Mouse (Mus musculus): ENCODE measurements around the gene Pigk. TPM values are rescaled to one million over a fixed set of nuclear protein-coding genes. Genes with fewer than 3 reads are reported as not detected.
"Not testable (repeated sequence)": the region's sequence is repeated elsewhere in the genome, so short reads cannot be mapped to it uniquely, and the experiment has no call there.

The Pigk gene
- 41.4 and 56.0 TPM in 2 replicates for total RNA-seq (2015)
- total RNA-seq (2017): 37.8 and 49.9 TPM in 2 replicates

- ATAC-seq (ENCODE audit: poor library complexity, severe bottlenecking): peak; percentile 98
Observed at GRCm38 (mm10) chr3:152713991-152714902, at the start of gene Pigk. Gene Pigk, plus strand, starts transcription at chr3:152714100.

- no peak for ATAC-seq (ENCODE audit: poor library complexity, severe bottlenecking)
Observed at GRCm38 (mm10) chr3:152666991-152667355, 46.9 kb upstream of the Pigk start.

DNA sequence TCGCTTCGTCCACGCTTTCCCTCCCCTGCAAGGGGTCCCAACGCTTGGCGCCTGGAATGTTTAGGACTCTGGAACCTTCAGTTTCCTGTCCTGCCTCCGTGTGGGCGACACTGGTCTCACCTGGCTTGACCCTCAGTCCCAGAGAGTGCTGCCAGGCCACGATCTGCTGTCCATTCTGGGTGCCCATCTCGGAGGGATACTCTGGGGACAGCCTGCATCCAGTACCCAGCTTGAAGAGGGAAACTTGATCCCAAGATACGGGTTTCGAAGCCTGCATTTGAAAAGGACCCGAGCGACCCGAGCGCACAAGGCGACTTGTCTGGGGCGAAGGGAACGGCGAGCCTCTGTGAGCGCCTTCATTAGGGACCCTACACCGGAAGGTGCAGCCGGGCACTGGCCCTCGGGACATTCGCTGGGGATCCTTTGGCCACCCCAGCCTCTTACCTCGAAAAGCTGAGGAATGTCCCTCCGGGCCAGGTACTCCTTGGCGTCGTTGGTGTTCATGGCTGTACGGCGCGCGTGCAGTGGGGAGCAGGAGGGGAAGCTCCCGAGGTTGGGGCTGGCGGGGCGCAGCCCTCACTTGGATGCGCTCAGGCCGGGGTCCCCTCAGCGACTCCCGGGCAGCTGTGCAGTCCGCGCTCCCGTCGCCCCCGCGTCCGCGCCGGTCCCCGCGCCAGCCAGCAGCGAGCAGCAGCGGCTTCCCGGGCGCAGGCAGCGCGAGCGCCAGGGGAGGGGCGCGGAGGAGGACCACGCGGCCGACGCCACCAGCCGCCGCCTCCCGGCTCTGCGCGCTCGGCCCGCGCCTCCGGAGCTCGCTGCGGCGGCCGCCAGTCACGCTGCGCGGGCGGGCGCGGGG lies 46.3 kb upstream of the Pigk start:
- ATAC-seq (ENCODE audit: poor library complexity, severe bottlenecking): no peak

- no peak for ATAC-seq (ENCODE audit: poor library complexity, severe bottlenecking)
Observed at GRCm38 (mm10) chr3:152668239-152668638, 45.7 kb upstream of the Pigk start, which contains the start of gene Ak5. Gene Ak5, minus strand, starts transcription at chr3:152668360.

DNA sequence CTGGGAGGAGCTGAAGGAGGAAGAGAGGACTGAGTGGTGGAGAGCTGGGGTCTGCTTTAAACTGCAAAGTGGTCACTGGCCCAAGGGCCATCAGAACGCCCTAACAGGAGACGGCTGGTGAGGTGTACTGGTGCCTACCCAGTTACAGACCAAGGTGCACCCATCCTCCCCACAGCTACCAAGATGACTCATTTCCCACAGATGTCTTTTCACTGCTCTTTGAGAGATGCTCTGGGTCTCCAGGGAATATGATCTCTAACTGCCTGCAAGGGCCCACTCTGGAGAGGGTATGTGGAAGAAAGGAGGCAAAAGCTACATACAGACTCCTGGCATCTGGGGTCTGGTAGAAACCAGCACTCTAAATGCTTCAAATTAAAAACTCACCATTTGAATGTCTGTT lies 45.1 kb upstream of the Pigk start:
- ATAC-seq (ENCODE audit: poor library complexity, severe bottlenecking): no peak

DNA sequence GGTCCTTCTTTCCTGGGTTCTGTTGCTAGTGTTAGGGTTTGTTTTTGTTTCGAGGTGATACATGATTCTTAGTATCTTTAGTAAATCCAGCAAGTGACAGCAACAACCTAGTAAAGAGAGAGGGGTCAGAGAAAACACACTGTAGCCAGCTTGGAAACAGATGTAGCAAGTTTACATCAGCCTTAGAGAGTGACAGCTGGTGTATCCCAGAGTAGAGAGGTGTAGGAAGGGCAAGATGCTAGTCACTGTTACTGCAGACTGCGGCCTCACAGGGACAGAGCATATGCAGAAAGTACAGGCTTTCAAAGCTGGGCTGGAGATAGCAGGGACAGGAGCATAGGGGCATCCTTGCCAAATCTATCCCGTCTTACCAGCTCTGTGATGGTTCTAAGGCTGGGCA lies 44.1 kb upstream of the Pigk start:
- ATAC-seq (ENCODE audit: poor library complexity, severe bottlenecking): no peak

GRCm38 (mm10) chr3:152674663-152675062 lies 39.2 kb upstream of the Pigk start:
- ATAC-seq (ENCODE audit: poor library complexity, severe bottlenecking): no peak

DNA sequence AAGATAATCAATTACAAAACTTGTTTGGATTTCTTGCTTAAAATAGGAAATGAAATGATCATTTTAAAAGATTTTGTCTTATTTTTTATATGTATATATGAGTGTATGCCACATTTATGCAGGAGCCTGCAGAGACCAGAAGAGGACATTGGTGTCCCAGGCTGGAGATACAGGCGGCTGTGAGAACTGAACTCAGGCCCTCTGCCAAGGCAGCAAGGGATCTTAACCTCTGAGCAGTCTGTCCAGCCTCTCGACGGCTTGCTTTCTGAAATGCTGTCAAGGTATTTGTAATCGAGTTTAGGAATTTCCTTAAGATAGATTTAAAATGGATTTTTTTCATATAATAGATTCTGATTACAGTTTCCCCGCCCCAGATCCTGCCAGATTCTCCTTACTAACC lies 25.4 kb upstream of the Pigk start:
- no peak for ATAC-seq (ENCODE audit: poor library complexity, severe bottlenecking)

DNA sequence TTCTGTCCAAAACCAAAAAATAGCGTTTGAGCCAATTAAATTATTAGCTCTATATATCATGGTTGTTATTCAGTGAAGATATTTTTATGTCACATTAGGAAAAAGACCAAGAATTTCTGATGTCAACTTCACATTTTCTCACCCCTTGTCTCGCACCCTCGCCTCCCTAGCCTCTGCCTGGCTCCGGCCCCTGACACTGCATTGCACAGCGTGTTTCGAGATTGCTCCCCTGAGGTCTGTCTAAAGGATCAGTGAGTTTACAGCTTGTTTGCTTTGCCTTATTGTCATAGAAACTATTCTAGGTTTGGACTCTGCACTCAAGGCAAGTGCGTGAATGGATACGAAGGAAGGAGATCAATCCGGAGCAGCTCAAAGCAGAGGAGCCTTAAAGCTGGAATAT lies 24.8 kb upstream of the Pigk start:
- ATAC-seq (ENCODE audit: poor library complexity, severe bottlenecking): no peak

GRCm38 (mm10) chr3:152694950-152695349 lies 18.9 kb upstream of the Pigk start:
- no peak for ATAC-seq (ENCODE audit: poor library complexity, severe bottlenecking)

DNA sequence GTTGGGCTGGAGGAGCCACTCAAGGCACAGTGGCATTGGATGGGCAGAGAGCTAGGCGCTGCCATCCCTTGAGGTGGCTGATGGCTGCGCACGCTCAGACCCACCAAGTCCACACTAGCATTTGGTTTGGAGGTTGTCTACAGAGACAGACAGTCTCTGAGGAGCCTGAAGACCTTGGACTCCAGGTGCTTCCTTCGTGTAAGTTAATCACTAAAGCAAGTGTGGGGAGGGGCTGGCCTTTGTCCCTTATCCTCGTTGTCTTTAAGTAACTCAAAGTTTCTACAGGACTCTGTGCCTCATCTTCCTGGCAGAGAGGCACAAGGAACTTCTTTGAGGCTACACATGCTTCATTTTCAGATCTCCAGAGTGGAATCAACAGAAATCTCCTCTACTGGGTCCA lies 15.9 kb upstream of the Pigk start:
- no peak for ATAC-seq (ENCODE audit: poor library complexity, severe bottlenecking)

DNA sequence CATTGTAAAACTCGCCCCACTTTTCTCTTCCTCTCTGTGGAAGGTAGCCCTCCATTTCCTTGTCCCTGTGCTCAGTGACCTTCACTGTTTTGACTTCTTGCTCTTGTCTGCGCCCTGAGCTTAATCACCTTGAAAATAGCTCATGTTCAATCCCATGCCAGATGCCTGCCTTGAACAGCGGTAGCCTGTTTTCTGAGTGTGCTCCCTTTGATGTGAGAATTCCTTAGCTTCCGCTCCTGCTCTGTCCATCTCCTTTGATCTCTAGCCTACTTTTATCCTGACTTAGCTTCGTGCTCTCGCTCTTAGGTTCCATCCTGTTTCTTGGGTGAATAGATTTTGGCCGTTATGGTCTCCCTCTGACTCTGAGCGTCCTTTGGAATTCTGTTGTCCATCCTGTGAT lies 14.6 kb upstream of the Pigk start:
- ATAC-seq (ENCODE audit: poor library complexity, severe bottlenecking): no peak

DNA sequence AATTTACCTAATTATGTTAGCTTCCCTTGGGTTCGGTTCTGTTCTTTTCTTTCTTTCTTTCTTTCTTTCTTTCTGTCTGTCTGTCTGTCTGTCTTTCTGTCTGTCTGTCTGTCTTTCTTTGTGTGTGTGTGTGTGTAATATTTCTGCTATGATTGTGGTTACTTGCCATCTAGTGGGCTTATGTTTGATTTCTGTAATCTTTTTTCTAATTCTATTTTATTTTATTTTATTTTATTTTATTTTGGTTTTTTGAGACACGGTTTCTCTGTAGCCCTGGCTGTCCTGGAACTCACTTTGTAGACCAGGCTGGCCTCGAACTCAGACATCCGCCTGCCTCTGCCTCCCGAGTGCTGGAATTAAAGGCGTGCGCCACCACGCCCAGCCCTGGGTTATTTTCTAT lies 12.4 kb upstream of the Pigk start:
- not testable (repeated sequence) for ATAC-seq (ENCODE audit: poor library complexity, severe bottlenecking)

- ATAC-seq (ENCODE audit: poor library complexity, severe bottlenecking): no peak
Observed at GRCm38 (mm10) chr3:152702274-152702843, 11.5 kb upstream of the Pigk start.

DNA sequence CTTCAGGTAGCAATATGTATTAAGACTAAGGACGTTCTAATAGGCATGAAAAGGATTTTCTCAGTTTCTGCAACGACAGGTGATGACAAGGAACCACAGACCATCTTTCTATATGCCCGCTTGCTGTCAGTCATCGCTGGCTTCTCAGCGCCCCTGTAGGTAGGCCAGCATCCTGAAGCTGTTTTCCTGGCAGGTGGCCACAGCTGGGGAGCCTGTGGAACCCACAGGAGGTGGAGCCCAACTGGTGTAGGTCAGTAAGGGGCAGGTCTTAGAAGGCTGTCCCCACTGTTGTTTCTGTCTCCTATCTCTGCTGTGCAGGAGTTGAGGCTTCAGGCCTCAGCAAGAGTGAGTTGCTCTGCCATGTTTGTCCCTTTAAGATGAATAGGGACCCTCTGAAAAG lies 8.1 kb upstream of the Pigk start:
- no peak for ATAC-seq (ENCODE audit: poor library complexity, severe bottlenecking)

DNA sequence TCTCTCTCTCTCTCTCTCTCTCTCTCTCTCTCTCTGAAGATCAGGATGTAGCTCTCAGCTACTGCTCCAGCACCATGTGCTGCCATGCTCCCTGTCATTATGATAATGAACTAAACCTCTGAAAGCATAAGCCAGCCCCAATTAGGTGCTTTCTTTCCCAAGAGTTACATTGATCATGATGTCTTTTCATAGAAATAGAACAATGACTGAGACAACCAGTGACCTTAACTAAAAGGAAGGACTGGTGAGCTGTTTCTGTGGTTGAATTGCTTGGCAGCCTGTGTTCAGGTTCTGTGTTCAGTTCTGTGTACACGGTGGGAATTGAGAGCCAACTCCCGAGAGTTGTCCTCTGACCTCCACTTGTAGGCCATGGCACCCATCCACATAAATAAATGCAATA lies 7.0 kb upstream of the Pigk start:
- no peak for ATAC-seq (ENCODE audit: poor library complexity, severe bottlenecking)

DNA sequence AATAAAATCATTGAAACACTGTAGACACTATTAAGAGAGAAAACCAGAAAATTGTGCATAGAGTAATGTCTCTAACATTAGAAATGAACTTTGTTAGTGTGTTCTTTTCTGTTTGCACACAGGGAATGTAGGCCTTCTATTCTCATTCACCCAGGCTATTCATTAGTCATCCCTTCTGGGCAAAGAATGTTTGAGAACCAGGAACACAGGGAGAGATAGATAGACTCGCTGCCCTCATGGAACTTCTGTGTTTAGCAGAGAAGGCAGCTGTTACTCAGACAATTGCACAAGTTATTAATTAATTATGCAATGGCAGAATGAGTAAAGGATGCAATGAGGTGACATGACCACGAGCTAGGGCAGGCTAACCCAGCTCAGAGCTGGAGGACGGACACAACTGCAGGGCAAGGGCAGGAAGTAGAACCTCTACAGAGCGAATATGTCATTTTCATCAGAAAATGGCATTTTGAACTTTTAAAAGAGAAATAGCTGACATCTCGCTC lies 6.5 kb upstream of the Pigk start:
- ATAC-seq (ENCODE audit: poor library complexity, severe bottlenecking): no peak

DNA sequence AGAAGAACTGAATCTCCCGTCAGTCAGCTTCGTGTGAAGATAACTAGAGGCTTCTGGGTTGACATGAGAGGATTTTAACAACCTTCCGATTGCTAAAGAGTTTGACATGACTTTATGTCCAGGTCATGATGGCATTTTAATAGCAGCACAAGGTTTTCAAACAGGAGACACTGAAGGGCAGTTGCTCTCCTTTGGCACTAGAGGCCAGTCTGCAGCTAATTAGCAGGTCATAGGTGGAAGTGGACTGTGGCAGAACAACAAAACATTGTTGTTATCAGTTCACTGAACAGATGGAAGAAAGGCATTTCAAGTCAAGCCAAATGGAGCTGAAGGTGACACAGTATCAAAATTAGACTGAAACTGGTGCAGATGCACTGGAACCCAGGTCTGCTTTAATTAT lies 4.0 kb upstream of the Pigk start:
- no peak for ATAC-seq (ENCODE audit: poor library complexity, severe bottlenecking)

GRCm38 (mm10) chr3:152712957-152713356 lies 943 bp upstream of the Pigk start:
- ATAC-seq (ENCODE audit: poor library complexity, severe bottlenecking): no peak

DNA sequence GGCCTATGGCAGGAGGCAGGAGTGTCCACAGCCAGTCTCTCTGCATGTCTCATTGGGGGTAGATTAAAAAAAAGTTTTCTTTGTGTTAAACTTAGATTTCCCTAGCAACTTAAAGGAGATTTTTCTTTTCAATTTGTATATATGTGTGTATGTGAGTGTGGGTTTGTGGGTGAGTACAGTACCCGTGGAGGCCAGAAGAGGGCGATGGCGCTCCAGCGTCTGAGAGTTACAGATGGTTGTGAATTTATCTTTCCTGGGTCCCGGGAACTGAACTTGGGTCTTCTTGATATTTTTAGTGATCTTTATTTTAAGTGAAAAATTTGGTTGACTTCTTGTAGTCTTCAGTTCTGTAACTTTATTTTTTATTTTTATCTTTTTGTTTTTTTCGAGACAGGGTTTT lies 7.4 kb downstream of the Pigk start:
- ATAC-seq (ENCODE audit: poor library complexity, severe bottlenecking): 0 out of 2 replicates have a peak, but pooled peaks have one; percentile 43

DNA sequence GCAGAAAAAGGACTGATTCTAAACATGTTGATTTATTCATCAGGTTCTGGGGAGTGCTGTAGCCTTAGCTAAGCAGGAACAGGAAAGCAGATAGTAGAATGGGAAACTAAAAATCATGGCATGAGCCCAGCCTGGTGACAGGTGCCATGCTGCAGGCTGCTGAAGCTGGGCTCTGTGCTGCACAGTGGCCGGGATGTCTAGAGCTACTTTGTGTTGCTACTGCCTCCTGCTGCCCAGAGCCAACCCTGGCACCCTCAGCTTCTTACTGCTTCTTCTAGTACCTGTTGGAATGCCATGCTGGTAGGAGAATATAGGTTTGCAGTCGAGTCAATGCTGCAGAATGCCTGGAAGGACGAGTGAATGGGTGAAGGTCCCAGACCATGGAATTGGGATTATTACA lies 8.9 kb downstream of the Pigk start:
- ATAC-seq (ENCODE audit: poor library complexity, severe bottlenecking): no peak
